Mouse (Mus musculus) adipose tissue, adult 10 weeks (tissue): ENCODE measurements around the gene Ggct. TPM values are rescaled to one million over a fixed set of nuclear protein-coding genes. Genes with fewer than 3 reads are reported as not detected.

Source experiments
- polyA plus RNA-seq: library from polyadenylated mRNA; stranded (reverse); fragments of 350-450 nt; fragmentation: Illumina TruSeq; extraction: RNeasy Lipid Tissue Mini Kit (QIAGEN cat#74804); gene quantifications from one replicate; pipeline ENCODE4 v1.2.3, GENCODE M21; 2014; ENCODE audit warnings: low read depth, low replicate concordance

The Ggct gene
- polyA plus RNA-seq: 47.1 TPM

GRCm38 (mm10) chr6:54992734-54993260, at the start of gene Ggct:
TSS of gene Ggct (minus strand) at chr6:54992950.

GRCm38 (mm10) chr6:55037799-55038670, 45.3 kb upstream of the Ggct start, which contains the start of gene Gars:
TSS of gene Gars (plus strand) at chr6:55038007.

GRCm38 (mm10) chr6:54972111-54972928, 20.4 kb downstream of the Ggct start, which contains the start of gene Nod1:
TSS of gene Nod1 (minus strand) at chr6:54972612.

Other genes starting within 250 kb of the Ggct start
- 29.3 TPM for gene Znrf2, start 176.0 kb downstream of the Ggct start, polyA plus RNA-seq
- gene Nod1, start 20.3 kb downstream of the Ggct start, polyA plus RNA-seq: 16.8 TPM
- 44.8 TPM for gene Gars, start 45.1 kb upstream of the Ggct start, polyA plus RNA-seq
- 0.36 TPM for gene Crhr2, start 140.1 kb upstream of the Ggct start, polyA plus RNA-seq
- gene Inmt, start 182.1 kb upstream of the Ggct start, polyA plus RNA-seq: 238 TPM
- 12.7 TPM for gene Mindy4, start 210.4 kb upstream of the Ggct start, polyA plus RNA-seq